Mouse (Mus musculus): ENCODE measurements at regions not wholly inside any gene's neighbourhood (a gene's known extent, or its start where the extent isn't known, plus 50 kb on each side); places are given as distances from the start of the nearest gene placed in this dataset.

GRCm38 (mm10) chr1:71874037-71874436 is 221.0 kb upstream of the Fn1 start:
- TF ChIP-seq CTCF (IDR thresholded peaks at IDR 0.05; ENCODE audit: borderline replicate concordance, insufficient read depth, low read length) (no peak), POLR2A (IDR thresholded peaks at IDR 0.05; ENCODE audit: low read depth, low read length) (no peak)
